Mouse (Mus musculus) macrophage (primary cell): Measurements from ENCODE around the gene Klhl31. TPM values are rescaled to one million over a fixed set of nuclear protein-coding genes. Genes with fewer than 3 reads are reported as not detected.

Experiments
- H3K27ac ChIP-seq: fragments of 350-480 bp; formaldehyde crosslinking; 2 replicates; pipeline ENCODE4 v1.9.0; 2021
- H3K36me3 ChIP-seq: fragments of 350-480 bp; formaldehyde crosslinking; 2 replicates; pipeline ENCODE4 v1.9.0; 2021; ENCODE audit errors: inconsistent target
- H3K4me3 ChIP-seq: fragments of 350-480 bp; formaldehyde crosslinking; 2 replicates; pipeline ENCODE4 v1.9.0; 2021; ENCODE audit errors: inconsistent target
- H3K79me2 ChIP-seq: fragments of 350-480 bp; formaldehyde crosslinking; 2 replicates; pipeline ENCODE4 v1.9.0; 2021; ENCODE audit errors: inconsistent target
- WGBS: methylation state at CpG from one replicate; pipeline ENCODE4 v1.1.7; 2026; ENCODE audit warnings: inconsistent platforms; ENCODE audit not compliant: missing documents; 5-methylcytosine and 5-hydroxymethylcytosine counted together
- polyA plus RNA-seq: library from polyadenylated mRNA; stranded (reverse); fragments of 250-400 nt; gene quantifications from 3 replicates; pipeline ENCODE4 v1.2.4, GENCODE M21; 2018; ENCODE audit warnings: inconsistent platforms

Klhl31 gene
- polyA plus RNA-seq, 1 experiment from 2014 or later: not detected

DNA sequence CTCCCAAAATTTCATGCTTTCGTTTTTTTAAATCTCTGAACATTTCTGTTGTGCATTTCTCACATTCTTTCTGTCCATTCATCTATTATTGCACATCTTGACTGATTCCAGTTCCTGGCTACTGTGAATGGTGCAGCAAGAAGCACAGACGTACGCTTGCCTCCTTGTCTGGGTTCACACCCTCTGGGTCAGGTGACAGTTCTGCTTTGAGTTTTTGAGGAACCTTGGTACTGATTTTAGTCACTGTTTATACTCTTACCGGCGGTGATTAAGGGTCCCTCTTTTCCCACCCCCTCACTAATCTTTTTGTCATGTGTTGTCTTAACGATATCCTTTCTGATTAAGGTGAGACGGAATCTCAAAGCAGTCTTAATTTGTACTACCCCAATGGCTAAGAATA lies 15.5 kb downstream of the Klhl31 start:
- Histone ChIP-seq H3K4me3 (no peak overlapping the region), H3K79me2 (no peaks in the 10 kb centered on the region), H3K36me3 (no peaks in the 10 kb centered on the region), H3K27ac (no peak overlapping the region)
- WGBS: 53% methylated on average over 7 of the region's 7 CpGs

DNA sequence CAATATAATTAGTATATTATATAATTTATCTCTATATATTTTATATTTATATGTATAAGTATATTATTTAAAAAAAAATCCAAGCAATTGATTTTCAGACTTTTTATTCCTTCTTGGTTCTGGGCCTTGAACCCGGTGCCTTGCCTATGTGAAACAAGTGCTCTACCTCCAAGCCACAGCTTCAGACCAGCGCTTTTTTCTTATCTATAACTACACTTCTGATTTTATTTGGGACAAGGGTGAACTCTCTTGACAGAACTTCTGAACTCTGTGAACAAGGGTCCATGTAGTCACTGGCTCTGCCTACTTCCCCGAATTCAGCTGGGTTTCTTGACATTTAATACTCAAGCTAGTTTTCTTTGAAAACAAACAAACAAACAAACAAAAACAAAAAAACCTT lies 17.6 kb downstream of the Klhl31 start:
- Histone ChIP-seq H3K79me2 (no peaks in the 10 kb centered on the region), H3K27ac (no peak overlapping the region), H3K36me3 (no peaks in the 10 kb centered on the region), H3K4me3 (no peak overlapping the region)
- 97% methylated on average over 3 of the region's 3 CpGs for WGBS

DNA sequence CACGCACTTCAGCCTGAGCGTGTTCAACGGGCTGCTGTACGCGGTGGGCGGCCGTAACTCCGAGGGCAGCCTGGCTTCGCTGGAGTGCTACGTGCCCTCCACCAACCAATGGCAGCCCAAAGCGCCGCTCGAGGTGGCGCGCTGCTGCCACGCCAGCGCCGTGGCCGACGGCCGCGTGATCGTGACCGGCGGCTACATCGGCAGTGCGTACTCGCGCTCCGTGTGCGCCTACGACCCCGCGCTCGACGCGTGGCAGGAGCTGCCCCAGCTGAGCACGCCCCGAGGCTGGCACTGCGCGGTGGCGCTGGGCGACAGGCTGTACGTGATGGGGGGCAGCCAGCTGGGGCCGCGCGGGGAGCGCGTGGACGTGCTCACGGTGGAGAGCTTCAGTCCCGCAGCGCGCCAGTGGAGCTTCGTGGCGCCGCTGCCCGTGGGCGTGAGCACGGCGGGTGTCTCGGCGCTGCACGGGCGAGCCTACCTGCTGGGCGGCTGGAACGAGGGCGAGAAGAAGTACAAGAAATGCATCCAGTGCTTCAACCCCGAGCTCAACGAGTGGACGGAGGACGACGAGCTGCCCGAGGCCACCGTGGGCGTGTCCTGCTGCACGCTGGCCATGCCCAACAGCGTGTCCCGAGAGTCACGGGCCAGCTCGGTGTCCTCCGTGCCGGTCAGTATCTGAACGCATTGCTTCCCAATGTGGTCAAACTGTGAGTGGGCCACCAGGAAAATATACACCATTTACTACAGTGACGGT lies 19.1 kb downstream of the Klhl31 start:
- peak overlapping the region; percentile 9; the same call in 1 of the 2 replicates for H3K4me3 ChIP-seq
- H3K27ac ChIP-seq: no peak overlapping the region
- no peaks in the 10 kb centered on the region for H3K79me2 ChIP-seq
- WGBS: 1% methylated on average over 85 of the region's 85 CpGs
- H3K36me3 ChIP-seq: no peaks in the 10 kb centered on the region

DNA sequence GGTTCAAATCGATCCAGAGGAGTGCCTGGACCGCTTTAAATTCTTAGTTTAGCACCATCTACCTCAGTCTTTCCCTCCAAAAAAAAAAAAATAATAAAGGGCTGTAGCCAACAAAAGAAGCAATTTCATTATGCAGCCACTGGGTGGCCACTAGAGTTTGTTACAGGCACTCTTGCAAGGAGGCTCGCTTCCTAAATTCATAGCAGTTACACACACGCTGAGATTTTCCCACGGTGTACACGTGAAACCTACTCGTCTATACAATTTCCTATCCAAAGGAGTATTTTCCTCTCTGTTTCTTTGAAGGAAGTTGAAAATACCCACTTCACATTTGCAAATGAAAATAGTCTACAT lies 19.6 kb downstream of the Klhl31 start:
- Histone ChIP-seq H3K79me2 (no peaks in the 10 kb centered on the region), H3K36me3 (no peaks in the 10 kb centered on the region), H3K4me3 (peak overlapping the region; percentile 9; the same call in 1 of the 2 replicates), H3K27ac (no peak overlapping the region)
- 1% methylated on average over 7 of the region's 7 CpGs for WGBS

DNA sequence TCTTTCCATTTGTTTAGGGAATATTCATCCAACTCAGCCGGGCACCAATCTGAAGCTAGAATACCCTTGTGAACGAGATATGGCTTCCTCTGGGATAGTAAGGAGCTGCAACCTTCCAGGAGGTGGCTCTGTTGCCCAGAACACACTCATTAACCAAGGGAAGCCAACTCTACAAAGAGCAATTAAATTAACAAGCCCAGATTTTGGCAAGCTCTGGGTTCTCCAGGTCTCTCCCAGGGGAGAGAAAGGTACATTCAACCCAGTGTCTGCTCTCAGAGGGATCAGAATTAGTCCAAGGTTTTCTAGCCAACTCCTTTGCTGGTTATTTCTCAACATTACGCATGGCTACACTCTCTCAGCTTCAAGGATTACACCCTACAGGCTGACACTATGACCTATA lies 26.6 kb downstream of the Klhl31 start:
- Histone ChIP-seq H3K79me2 (no peaks in the 10 kb centered on the region), H3K4me3 (no peak overlapping the region), H3K36me3 (no peaks in the 10 kb centered on the region), H3K27ac (no peak overlapping the region)
- 53% methylated on average over 3 of the region's 3 CpGs for WGBS

DNA sequence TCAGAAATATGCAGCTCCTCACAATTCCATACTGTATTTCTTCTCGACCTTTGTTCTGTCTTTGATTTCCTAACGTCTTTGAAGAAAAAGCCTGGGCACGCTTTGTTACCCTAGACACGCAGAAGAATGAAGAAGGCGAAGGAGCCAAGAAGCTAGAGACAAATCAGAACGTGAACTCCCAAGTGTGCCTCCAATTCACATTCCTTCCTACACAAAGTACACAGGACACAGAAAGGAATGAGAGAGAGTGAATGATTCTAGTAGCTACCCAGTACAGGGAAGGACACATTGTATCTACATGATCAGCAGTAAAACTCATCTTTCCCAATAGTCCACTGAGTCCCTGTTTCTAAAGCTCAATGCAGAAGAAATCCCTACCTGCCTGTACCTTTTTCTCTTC lies 33.8 kb downstream of the Klhl31 start:
- 94% methylated on average over 6 of the region's 6 CpGs for WGBS
- Histone ChIP-seq H3K4me3 (no peak overlapping the region), H3K36me3 (no peaks in the 10 kb centered on the region), H3K27ac (no peak overlapping the region), H3K79me2 (no peaks in the 10 kb centered on the region)

DNA sequence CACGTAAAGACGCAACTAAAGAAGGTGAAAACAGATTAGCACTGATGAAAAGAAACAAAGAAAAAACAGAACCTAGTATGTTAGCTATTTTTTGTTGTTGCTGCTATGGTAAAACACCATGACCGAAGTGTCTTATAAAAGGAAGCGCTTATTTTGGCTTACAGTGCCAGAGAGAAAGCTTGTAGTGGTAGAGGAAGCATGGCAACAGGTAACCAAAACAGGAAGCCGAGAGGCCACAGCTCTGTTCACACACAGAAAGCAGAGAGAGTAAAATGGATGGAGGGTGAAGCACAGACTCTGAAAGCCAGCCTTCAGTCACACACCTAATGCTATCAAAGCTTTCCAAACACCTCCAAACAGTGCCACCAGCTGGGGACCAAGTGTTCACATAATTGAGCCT lies 34.7 kb downstream of the Klhl31 start:
- Histone ChIP-seq H3K27ac (no peak overlapping the region), H3K4me3 (no peak overlapping the region), H3K36me3 (no peaks in the 10 kb centered on the region), H3K79me2 (no peaks in the 10 kb centered on the region)
- WGBS: 80% methylated on average over 5 of the region's 5 CpGs

DNA sequence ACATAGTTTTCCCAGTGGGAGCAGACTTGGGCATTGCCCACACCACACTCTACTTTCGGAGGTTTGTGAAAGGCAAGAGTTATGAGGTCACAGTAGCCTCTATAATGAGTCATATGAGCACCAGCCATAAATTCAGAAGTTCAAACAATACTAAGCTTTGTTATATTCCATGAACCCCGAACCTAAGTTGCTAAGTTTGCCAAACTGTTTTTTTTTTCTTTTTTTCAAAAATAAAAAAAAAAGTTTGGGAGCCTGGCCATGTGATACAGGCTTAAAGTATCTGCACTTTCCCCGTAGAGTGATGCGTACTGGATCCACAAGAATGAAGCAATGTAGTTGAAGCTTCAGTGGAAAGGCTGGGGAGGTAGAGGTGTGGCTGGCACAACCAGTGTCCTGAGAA lies 36.9 kb downstream of the Klhl31 start:
- no peak overlapping the region for H3K4me3 ChIP-seq

DNA sequence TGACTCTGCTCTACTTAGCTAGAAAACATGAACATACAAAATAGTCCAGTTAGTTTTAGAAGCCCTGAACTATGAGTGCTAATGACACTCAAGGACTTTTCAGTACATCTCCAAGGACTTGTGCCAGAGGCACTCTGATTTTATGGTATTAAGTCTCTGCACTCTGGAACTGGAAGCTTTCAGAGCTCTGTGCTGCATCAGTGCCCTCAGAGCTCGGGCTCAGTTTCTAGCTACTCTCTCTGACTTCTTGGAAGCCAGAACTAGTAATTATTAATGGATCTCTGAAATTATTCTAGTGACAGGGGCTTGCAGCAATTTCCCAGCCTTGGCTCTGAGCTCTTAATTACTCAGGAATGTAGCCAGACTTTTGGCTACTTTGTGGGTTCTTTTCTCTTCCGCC lies 37.7 kb downstream of the Klhl31 start:
- H3K27ac ChIP-seq: no peak overlapping the region
- H3K4me3 ChIP-seq: no peak overlapping the region
- H3K79me2 ChIP-seq: no peaks in the 10 kb centered on the region
- WGBS: 95% methylated on average over 2 of the region's 2 CpGs
- H3K36me3 ChIP-seq: no peaks in the 10 kb centered on the region

More for the DNA sequence above, 36.9 kb downstream of the Klhl31 start:
- WGBS: 98% methylated on average over 4 of the region's 4 CpGs
- Histone ChIP-seq H3K36me3 (no peaks in the 10 kb centered on the region), H3K27ac (no peak overlapping the region), H3K79me2 (no peaks in the 10 kb centered on the region)

DNA sequence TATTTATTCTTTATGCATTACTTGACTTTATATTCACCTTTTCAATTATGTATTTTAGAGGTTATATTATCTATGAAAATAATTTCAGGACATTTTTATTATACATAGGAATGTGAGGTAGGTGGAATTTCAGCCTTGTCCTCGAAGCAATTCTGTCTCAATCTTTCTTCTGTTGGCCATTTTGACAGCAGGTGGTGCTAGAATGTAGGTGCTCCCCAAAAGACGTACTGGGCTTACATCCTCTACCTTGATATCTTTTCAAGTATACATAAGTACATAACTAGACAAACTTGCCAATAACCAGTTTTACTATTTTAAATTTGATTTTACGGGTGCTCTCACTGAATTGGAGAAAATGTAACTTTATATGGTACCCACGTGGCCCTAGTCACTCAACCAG lies 48.6 kb downstream of the Klhl31 start:
- 69% methylated on average over 4 of the region's 4 CpGs for WGBS
- no peaks in the 10 kb centered on the region for H3K79me2 ChIP-seq
- no peak overlapping the region for H3K27ac ChIP-seq
- no peaks in the 10 kb centered on the region for H3K36me3 ChIP-seq
- no peak overlapping the region for H3K4me3 ChIP-seq

DNA sequence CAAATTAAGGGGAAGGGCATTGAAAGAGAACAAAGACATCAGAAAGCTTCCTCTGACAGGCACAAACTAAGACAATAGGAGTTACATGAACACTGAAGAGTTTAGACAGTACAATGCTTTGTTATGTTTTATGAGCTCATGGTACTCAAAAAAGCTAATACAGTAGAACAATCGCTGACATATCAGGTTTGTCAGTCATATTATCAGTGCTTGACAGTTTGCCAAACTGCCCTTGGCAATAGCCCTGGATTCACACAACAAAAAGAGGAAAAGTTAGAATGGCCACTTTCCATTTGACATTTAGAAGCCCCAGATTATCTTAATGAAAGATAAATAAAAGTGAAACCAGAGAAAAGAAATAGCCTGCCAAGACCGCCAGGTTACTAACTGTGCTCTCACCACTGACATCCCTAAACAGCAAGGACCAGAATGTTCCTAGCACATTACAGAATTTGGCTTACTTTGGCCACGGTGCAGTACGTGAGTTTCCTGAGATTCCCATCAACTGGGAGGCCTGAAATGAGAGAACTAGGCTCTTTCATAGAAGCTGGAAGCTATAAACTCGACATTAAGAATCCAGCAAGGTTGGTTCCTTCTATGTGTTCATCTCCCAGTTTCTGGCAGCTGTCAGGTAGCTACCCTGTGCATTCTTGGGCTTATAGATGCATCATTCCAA lies 49.7 kb downstream of the Klhl31 start:
- Histone ChIP-seq H3K27ac (no peak overlapping the region), H3K79me2 (no peaks in the 10 kb centered on the region), H3K4me3 (no peak overlapping the region), H3K36me3 (no peaks in the 10 kb centered on the region)
- WGBS: 90% methylated on average over 5 of the region's 5 CpGs

DNA sequence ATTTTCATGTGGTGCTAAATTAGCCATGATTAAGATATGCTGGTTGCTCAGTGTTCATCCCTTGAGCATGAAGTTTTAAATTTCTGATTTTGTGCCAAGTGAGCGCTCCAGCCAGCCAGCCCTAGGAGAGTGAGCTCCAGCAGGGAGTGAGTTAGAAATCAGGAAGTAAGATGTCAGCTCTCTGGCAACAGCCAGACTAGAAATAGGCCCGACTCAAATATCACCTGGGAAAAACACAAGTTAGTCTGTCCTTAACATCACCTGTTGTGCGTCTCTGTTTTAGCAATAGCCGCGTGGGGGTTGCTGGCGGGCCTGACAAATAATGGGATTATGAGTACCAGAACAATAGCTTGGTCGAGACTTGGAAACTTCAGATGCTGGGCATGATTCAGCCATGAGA lies 56.4 kb downstream of the Klhl31 start:
- WGBS: 84% methylated on average over 7 of the region's 7 CpGs
- H3K79me2 ChIP-seq: no peaks in the 10 kb centered on the region
- H3K27ac ChIP-seq: no peak overlapping the region
- no peaks in the 10 kb centered on the region for H3K36me3 ChIP-seq
- H3K4me3 ChIP-seq: no peak overlapping the region

DNA sequence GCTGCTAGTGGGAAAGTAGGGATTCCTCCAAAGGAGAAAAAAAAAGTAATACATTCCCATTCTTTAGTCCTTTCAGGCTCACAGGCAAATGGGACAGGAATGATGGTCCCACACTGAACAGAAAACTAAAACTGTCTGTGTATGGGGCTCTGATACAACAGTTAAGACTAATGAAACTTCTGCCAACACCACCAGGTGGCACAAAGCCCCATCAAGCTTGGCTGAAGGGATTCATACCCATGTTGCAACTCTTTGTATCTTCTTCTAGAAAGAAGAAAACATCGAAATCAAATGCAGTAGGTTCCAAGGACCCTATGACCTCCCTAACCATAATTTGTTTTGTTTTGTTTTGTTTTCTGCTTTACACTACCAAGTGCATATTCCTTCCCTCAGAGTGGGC lies 57.1 kb downstream of the Klhl31 start:
- H3K4me3 ChIP-seq: no peak overlapping the region
- H3K27ac ChIP-seq: no peak overlapping the region
- WGBS: 40% methylated on average over 1 of the region's 1 CpGs
- H3K36me3 ChIP-seq: no peaks in the 10 kb centered on the region
- no peaks in the 10 kb centered on the region for H3K79me2 ChIP-seq

DNA sequence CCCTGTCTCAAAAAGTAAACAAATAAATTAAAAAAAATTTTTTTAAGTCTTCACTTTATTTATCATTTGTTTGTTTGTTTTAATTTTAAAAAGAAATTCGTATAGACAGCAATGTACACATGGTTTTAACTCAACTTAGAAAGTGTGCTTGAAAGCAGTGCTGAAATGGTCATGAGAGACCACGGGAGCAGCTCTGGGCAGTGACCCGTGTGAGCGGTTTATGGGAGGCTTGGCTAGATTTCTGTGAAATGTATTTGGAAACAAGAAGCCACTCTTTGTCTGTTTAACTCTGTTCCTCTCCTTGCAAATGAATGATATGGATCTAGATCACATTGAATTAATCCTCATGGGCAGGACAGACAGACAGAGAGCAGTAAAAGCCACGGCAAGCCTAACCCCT lies 59.3 kb downstream of the Klhl31 start:
- Histone ChIP-seq H3K36me3 (no peaks in the 10 kb centered on the region), H3K4me3 (no peak overlapping the region), H3K27ac (no peak overlapping the region), H3K79me2 (no peaks in the 10 kb centered on the region)
- 86% methylated on average over 5 of the region's 5 CpGs for WGBS

DNA sequence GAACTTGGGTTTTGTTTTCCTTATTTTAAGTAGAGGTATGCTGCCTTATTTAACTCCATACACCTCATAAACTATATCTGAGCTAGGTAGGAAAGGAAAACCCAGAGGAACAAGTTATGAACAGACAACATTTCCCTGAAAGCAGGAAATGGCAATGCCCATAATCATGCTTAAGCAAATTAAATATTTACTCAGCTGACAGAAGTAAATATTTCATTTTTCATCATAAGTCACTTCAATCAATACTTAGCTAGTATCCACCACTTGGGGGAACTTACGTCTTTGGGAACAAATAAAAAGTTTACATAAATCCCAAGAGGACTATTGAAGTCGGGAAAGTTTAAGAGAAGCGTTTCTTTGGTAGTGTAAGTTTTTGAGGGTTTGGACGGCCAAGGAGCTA lies 67.2 kb downstream of the Klhl31 start:
- WGBS: 96% methylated on average over 4 of the region's 4 CpGs
- no peaks in the 10 kb centered on the region for H3K79me2 ChIP-seq
- H3K27ac ChIP-seq: no peak overlapping the region
- no peaks in the 10 kb centered on the region for H3K36me3 ChIP-seq
- H3K4me3 ChIP-seq: no peak overlapping the region
